Mouse (Mus musculus) Muller cell, postnatal 12 days (primary cell): ENCODE data around the gene Tpbpa.
A peak's percentile ranks its signal among the peaks of the same experiment; 100 is the strongest.
"Not testable (repeated sequence)": the region's sequence is repeated elsewhere in the genome, so short reads cannot be mapped to it uniquely, and the experiment has no call there.

Experiments used
- DNase-seq: peaks from one replicate; pipeline ENCODE4 v3.0.0-alpha.2; 2015; ENCODE audit errors: inconsistent ontology term

Gene Tpbpa

GRCm38 (mm10) chr13:60941884-60942283, at the start of gene Tpbpa:
Gene Tpbpa (minus strand): TSS chr13:60941984.
- not testable (repeated sequence) for DNase-seq

GRCm38 (mm10) chr13:60986915-60987314, 45.1 kb upstream of the Tpbpa start:
- not testable (repeated sequence) for DNase-seq

DNA sequence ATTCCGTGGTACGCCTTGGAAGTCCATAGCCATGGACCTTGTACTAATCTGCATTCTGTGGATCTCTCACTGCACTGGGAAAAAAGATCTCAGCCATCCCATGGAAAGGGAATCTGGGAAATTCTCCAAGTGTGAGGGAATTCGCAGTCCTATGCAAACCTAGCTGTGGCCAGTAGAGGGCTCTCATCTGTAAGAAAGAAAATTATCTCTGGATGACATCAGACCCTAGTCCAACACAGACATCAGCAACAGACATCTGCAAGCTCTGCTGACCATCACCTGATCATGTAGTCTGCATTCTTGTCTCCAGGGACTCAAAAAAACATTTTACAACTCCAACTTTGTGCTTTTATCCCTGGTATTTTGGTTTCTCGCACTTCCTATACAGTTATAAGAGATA, 30.5 kb upstream of the Tpbpa start:
- not testable (repeated sequence) for DNase-seq

DNA sequence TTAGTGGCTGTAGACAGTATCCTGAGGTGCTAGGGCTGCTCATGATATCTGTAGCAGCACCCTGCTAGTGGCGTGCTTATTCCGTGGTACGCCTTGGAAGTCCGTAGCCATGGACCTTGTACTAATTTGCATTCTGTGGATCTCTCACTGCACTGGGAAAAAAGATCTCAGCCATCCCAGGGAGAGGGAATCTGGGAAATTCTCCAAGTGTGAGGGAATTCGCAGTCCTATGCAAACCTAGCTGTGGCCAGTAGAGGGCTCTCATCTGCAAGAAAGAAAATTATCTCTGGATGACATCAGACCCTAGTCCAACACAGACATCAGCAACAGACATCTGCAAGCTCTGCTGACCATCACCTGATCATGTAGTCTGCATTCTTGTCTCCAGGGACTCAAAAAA, 22.2 kb upstream of the Tpbpa start:
- DNase-seq = not testable (repeated sequence)

DNA sequence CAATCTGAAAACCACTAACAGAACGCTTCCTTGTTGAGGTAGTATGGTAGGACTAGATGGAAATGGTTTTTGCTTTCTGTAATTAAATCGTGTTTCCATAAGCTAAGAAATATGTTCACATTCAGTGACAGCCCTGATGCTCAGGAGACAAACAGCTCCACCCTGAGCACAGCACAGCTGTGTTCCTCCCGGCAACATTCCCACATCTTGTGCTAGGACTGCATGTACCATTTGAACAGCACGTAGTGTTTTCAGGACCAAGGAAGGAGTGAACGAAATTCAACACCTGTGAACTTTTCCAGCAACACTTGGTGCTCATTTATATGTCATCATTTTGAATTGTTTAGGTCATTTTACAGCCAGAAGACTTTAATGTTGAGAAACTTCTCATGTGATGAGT, 19.9 kb upstream of the Tpbpa start:
- no peak for DNase-seq

GRCm38 (mm10) chr13:60936500-60936901, 5.3 kb downstream of the Tpbpa start, which contains the start of the genes Gm49391 and Ctla2a:
Gene Gm49391 (minus strand): TSS chr13:60936571.
Gene Ctla2a (minus strand): TSS chr13:60936625.
- DNase-seq = peak; percentile 1

DNA sequence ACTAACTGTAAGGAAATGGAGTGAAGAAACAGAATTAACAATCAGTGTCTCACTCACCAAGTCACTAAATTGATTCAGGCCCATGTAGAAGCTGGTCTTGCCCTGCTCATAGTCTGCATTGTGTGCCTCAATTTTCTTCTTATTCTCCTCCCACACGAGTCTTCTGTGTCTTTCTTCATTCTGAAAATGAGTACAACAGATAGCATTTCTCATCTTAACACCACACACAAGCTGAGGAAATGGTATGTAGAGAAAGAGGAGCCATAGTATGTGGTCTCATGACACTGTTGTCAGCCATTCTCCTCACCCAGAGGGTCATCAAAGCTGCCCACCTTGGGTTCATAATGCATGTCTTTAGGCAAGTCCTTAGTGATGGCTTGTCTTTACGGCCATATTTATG, 6.3 kb downstream of the Tpbpa start, which contains the start of gene Gm49393:
Gene Gm49393, minus strand, starts transcription at position 101 of the 400 bp plus-strand sequence.
- not testable (repeated sequence) for DNase-seq

GRCm38 (mm10) chr13:60904780-60905179, 37.0 kb downstream of the Tpbpa start, which contains the start of gene Tpbpb:
Gene Tpbpb (minus strand): TSS chr13:60904880.
- DNase-seq = not testable (repeated sequence)

- peak; percentile 67 for DNase-seq
Measured at GRCm38 (mm10) chr13:60897328-60897727, 44.5 kb downstream of the Tpbpa start, which contains the start of gene Ctla2b. Gene Ctla2b (minus strand): TSS chr13:60897447.

DNA sequence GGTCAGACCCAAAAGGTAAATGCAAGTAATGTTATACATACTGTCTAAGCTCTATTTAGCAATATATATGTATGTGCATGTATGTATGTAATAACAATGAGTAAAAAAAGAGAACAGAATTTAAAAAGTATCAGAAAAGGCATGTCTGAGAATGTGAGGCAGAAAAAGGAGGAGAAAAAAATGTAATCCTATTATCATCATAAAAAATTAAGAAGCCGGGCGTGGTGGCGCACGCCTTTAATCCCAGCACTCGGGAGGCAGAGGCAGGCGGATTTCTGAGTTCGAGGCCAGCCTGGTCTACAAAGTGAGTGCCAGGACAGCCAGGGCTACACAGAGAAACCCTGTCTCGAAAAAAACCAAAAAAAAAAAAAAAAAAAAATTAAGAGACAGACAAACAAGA, 45.0 kb downstream of the Tpbpa start, which contains the start of gene Gm49392:
Gene Gm49392, minus strand, starts transcription at position 101 of the 400 bp plus-strand sequence.
- DNase-seq = not testable (repeated sequence)

DNA sequence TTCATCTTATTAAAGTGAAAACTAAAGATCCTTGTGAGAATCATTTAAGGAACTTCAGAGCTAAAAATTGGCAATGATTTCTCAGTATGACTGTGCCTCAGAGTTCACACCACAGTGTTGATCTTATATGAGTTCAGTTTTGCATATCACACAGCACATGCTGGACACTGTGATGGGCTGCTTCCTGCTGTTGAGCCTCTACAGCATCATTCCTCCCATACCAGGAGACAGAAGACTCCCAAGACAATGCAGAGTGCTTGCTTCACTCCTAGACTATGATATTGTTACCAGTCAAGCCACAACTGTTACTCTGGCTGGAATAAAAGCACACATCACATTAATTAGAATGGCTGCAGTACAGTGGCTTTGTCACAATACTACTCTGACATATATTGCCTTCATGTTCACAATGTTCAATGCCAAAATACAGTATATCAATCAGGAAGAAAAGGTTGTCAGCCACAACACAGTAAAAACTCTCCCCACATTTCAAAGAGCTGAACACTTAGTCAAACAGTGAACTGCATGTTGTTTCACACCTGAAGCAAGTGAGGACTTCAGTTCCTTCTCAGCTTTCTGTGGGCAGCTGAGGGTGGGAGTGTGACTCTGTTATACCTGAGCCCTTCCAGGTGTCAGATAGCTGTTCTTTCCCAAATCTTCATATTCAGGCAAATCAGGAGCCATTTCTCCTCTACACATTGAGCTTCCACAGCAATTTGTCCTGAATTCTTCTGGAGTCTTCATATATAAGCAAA, 46.2 kb downstream of the Tpbpa start:
- no peak for DNase-seq

DNA sequence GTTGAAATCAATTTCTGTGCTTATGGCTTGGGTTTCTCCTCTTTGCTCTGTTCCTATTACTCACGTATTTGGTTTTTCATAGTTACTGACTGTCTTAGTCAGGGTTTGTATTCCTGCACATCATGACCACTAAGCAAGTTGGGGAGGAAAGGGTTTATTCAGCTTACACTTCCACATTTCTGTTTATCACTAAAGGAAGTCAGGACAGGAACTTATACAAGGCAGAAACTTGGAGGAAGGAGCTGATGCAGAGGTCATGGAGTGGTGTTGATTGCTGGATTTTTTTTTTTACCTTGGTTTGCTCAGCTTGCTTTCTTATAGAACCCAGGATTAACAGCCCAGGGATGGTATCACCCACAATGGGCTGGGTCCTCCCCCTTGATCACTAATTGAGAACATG, 49.5 kb downstream of the Tpbpa start:
- DNase-seq = no peak
